Mouse (Mus musculus): ENCODE data around the gene Nkiras2. TPM values are rescaled to one million over a fixed set of nuclear protein-coding genes. Genes with fewer than 3 reads are reported as not detected.
A peak's percentile ranks its signal among the peaks of the same experiment; 100 is the strongest.

Nkiras2 gene
- polyA plus RNA-seq, 1 experiment = 39.5 TPM

- Histone ChIP-seq H3K27ac (ENCODE audit: insufficient read depth, low read length) (peak overlapping the region; percentile 83), H3K4me3 (ENCODE audit: extremely low read depth, insufficient read depth, insufficient read length) (0 out of 2 replicates have a peak overlapping the region, but pooled peaks have one; percentile 7), H3K27me3 (ENCODE audit: control insufficient read depth, insufficient read depth, low read length) (no peaks in the 10 kb centered on the region), H3K4me1 (ENCODE audit: control insufficient read depth, insufficient read depth, insufficient read length) (peaks cover 31% of the 10 kb centered on the region; the same call in 1 of the 2 replicates), H3K36me3 (ENCODE audit: control insufficient read depth, insufficient read depth, low read length) (peaks cover 8% of the 10 kb centered on the region)
- WGBS = 10% methylated on average over 9 of the region's 9 CpGs
- DNase-seq (ENCODE audit: low read depth in 1 of 2, low spot score in 2 of 2) = peak; percentile 69 to 85
- TF ChIP-seq POLR2A (IDR thresholded peaks at IDR 0.05; ENCODE audit: low read depth, low read length) = no peak; the same call in 1 of the 2 replicates
- TF ChIP-seq CTCF (IDR thresholded peaks at IDR 0.05; ENCODE audit: extremely low read depth, insufficient read depth, insufficient read length, insufficient replicate concordance) = peak; percentile 79; the same call in 1 of the 2 replicates
These were observed 7.7 kb downstream of the Nkiras2 start for GRCm38 (mm10) chr11:100626701-100627195.

DNA sequence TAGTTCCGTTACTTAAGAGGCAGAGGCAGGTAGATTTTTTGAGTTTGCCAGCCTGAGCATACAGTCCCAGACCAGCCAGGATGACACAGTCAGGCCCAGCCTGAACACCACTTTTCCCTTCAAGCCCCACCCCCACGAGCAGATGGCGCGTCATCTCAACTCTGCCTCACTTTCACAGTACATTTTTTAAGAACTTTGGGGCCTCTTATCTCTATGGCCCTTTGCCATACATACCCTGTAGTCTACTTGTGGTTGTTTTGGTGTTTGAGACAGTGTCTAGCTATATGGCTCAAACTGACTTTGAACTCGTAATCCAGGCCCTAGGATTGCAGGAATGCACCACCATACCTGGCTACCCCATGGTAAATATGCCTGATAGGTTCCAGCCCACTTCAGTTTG is 9.0 kb downstream of the Nkiras2 start:
- Histone ChIP-seq H3K4me3 (ENCODE audit: extremely low read depth, insufficient read depth, insufficient read length) (no peak overlapping the region), H3K36me3 (ENCODE audit: control insufficient read depth, insufficient read depth, low read length) (peaks cover 8% of the 10 kb centered on the region), H3K27me3 (ENCODE audit: control insufficient read depth, insufficient read depth, low read length) (no peaks in the 10 kb centered on the region), H3K4me1 (ENCODE audit: control insufficient read depth, insufficient read depth, insufficient read length) (peaks cover 31% of the 10 kb centered on the region; the same call in 1 of the 2 replicates), H3K27ac (ENCODE audit: insufficient read depth, low read length) (peak overlapping the region; percentile 83; the same call in 1 of the 2 replicates)
- TF ChIP-seq CTCF (IDR thresholded peaks at IDR 0.05; ENCODE audit: extremely low read depth, insufficient read depth, insufficient read length, insufficient replicate concordance) (no peak), POLR2A (IDR thresholded peaks at IDR 0.05; ENCODE audit: low read depth, low read length) (no peak)
- no peak for DNase-seq (ENCODE audit: low read depth in 1 of 2, low spot score in 2 of 2)
- 80% methylated on average over 5 of the region's 5 CpGs for WGBS

GRCm38 (mm10) chr11:100628862-100629352 is 9.9 kb downstream of the Nkiras2 start:
- TF ChIP-seq CTCF (IDR thresholded peaks at IDR 0.05; ENCODE audit: extremely low read depth, insufficient read depth, insufficient read length, insufficient replicate concordance) (no peak), POLR2A (IDR thresholded peaks at IDR 0.05; ENCODE audit: low read depth, low read length) (no peak)
- Histone ChIP-seq H3K4me1 (ENCODE audit: control insufficient read depth, insufficient read depth, insufficient read length) (peaks cover 28% of the 10 kb centered on the region; the same call in 1 of the 2 replicates), H3K27ac (ENCODE audit: insufficient read depth, low read length) (no peak overlapping the region), H3K36me3 (ENCODE audit: control insufficient read depth, insufficient read depth, low read length) (peaks cover 8% of the 10 kb centered on the region), H3K4me3 (ENCODE audit: extremely low read depth, insufficient read depth, insufficient read length) (no peak overlapping the region), H3K27me3 (ENCODE audit: control insufficient read depth, insufficient read depth, low read length) (no peaks in the 10 kb centered on the region)
- no peak for DNase-seq (ENCODE audit: low read depth in 1 of 2, low spot score in 2 of 2)
- 33% methylated on average over 13 of the region's 13 CpGs for WGBS

- Histone ChIP-seq H3K27ac (ENCODE audit: insufficient read depth, low read length) (no peak overlapping the region), H3K4me1 (ENCODE audit: control insufficient read depth, insufficient read depth, insufficient read length) (peaks cover 2% of the 10 kb centered on the region; the same call in 1 of the 2 replicates), H3K36me3 (ENCODE audit: control insufficient read depth, insufficient read depth, low read length) (no peaks in the 10 kb centered on the region), H3K27me3 (ENCODE audit: control insufficient read depth, insufficient read depth, low read length) (peaks cover 1% of the 10 kb centered on the region; the same call in 1 of the 2 replicates), H3K4me3 (ENCODE audit: extremely low read depth, insufficient read depth, insufficient read length) (no peak overlapping the region)
- TF ChIP-seq POLR2A (IDR thresholded peaks at IDR 0.05; ENCODE audit: low read depth, low read length) = no peak
- no peak for TF ChIP-seq CTCF (IDR thresholded peaks at IDR 0.05; ENCODE audit: extremely low read depth, insufficient read depth, insufficient read length, insufficient replicate concordance)
- 34% methylated on average over 7 of the region's 7 CpGs for WGBS
- no peak for DNase-seq (ENCODE audit: low read depth in 1 of 2, low spot score in 2 of 2)
These were observed 15.5 kb downstream of the Nkiras2 start for GRCm38 (mm10) chr11:100634530-100634929.

DNA sequence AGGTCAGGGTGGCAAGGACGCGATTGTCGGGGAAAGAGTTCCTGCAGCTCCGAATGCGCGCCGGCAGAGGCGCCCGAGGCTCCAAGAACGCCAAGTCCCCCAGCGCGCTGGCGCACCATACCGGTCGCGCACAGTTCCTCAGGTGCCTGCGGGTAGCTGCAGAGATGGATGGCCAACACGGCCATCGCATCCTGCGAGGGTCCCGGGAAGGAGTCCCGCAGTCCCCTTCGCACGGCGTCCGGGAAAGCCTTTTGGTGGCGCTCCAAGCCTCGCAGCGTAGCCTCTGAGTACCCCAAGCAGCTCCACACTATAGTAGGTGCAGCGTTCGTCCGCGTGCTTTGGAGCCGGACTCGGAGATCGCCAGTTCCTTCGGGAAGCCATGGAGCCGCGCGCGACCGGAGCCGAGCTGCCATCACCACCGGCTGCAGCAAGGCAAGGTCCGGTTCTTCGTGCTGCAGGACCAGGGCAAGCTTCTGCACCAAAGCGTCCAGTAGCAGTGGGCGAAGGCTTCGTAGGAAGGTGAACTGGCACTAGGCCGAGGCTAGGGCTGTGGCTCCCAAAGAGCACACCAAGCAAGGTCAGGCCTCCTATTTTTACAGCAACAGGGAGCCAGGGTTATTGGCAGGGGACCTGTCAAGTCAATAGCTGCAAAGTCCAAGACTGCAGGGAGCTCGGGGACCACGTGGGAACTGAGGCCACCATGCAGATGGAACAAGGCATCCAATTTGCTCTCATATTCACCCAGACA is 21.3 kb downstream of the Nkiras2 start:
- H3K27ac ChIP-seq (ENCODE audit: insufficient read depth, low read length) = no peak overlapping the region
- TF ChIP-seq POLR2A (IDR thresholded peaks at IDR 0.05; ENCODE audit: low read depth, low read length) (no peak), CTCF (IDR thresholded peaks at IDR 0.05; ENCODE audit: extremely low read depth, insufficient read depth, insufficient read length, insufficient replicate concordance) (0 out of 2 replicates have a peak, but pooled peaks have one; percentile 5)
- H3K4me3 ChIP-seq (ENCODE audit: extremely low read depth, insufficient read depth, insufficient read length) = no peak overlapping the region
- no peaks in the 10 kb centered on the region for H3K36me3 ChIP-seq (ENCODE audit: control insufficient read depth, insufficient read depth, low read length)
- peaks cover 8% of the 10 kb centered on the region for H3K27me3 ChIP-seq (ENCODE audit: control insufficient read depth, insufficient read depth, low read length)
- WGBS = 14% methylated on average over 52 of the region's 52 CpGs
- H3K4me1 ChIP-seq (ENCODE audit: control insufficient read depth, insufficient read depth, insufficient read length) = peaks cover 7% of the 10 kb centered on the region
- no peak for DNase-seq (ENCODE audit: low read depth in 1 of 2, low spot score in 2 of 2)

- no peak for DNase-seq (ENCODE audit: low read depth in 1 of 2, low spot score in 2 of 2)
- Histone ChIP-seq H3K4me1 (ENCODE audit: control insufficient read depth, insufficient read depth, insufficient read length) (peaks cover 7% of the 10 kb centered on the region), H3K27ac (ENCODE audit: insufficient read depth, low read length) (no peak overlapping the region), H3K36me3 (ENCODE audit: control insufficient read depth, insufficient read depth, low read length) (no peaks in the 10 kb centered on the region), H3K27me3 (ENCODE audit: control insufficient read depth, insufficient read depth, low read length) (peaks cover 6% of the 10 kb centered on the region), H3K4me3 (ENCODE audit: extremely low read depth, insufficient read depth, insufficient read length) (no peak overlapping the region)
- TF ChIP-seq POLR2A (IDR thresholded peaks at IDR 0.05; ENCODE audit: low read depth, low read length) (no peak), CTCF (IDR thresholded peaks at IDR 0.05; ENCODE audit: extremely low read depth, insufficient read depth, insufficient read length, insufficient replicate concordance) (no peak)
- 83% methylated on average over 15 of the region's 15 CpGs for WGBS
These were observed 24.9 kb downstream of the Nkiras2 start for GRCm38 (mm10) chr11:100643612-100644575.

Data from spleen, adult 2 months (tissue).